Mouse (Mus musculus): Measurements from ENCODE around the gene Eps15. TPM values are rescaled to one million over a fixed set of nuclear protein-coding genes. Genes with fewer than 3 reads are reported as not detected.

Eps15 gene
- 10 to 100 TPM; 45.7 to 51.3 TPM for total RNA-seq (2021)

GRCm38 (mm10) chr4:109279689-109280458 is at the start of gene Eps15:
Gene Eps15 (plus strand): TSS chr4:109280268.
- DNase-seq: peak; percentile 92 to 95
- intact Hi-C loops (cut with DNase I): loop anchor here (2.0 to 5.0 kb wide), 3 partner anchors 78 to 449 kb away; partner anchors contain the start of genes Faf1 and Osbpl9

- no peak for DNase-seq
- intact Hi-C loops (cut with DNase I): no loop called here
Measured at GRCm38 (mm10) chr4:109234185-109234584, 45.9 kb upstream of the Eps15 start, which contains the start of gene Calr4. Gene Calr4 (plus strand): TSS chr4:109234485.

- intact Hi-C loops (cut with DNase I): no loop called here
- no peak for DNase-seq
Measured at GRCm38 (mm10) chr4:109234806-109235350, 45.2 kb upstream of the Eps15 start.

- no peak for DNase-seq
- intact Hi-C loops (cut with DNase I): no loop called here
Measured at GRCm38 (mm10) chr4:109236186-109236879, 43.7 kb upstream of the Eps15 start.

- DNase-seq: peak; percentile 25 to 29
- intact Hi-C loops (cut with DNase I): no loop called here
Measured at GRCm38 (mm10) chr4:109238428-109239268, 41.4 kb upstream of the Eps15 start.

- DNase-seq: no peak
- intact Hi-C loops (cut with DNase I): no loop called here
Measured at GRCm38 (mm10) chr4:109241221-109241620, 38.8 kb upstream of the Eps15 start.

- DNase-seq: peak; percentile 53 to 62
- intact Hi-C loops (cut with DNase I): no loop called here
Measured at GRCm38 (mm10) chr4:109241934-109242333, 38.1 kb upstream of the Eps15 start.

- DNase-seq: no peak
- intact Hi-C loops (cut with DNase I): no loop called here
Measured at GRCm38 (mm10) chr4:109244506-109244905, 35.6 kb upstream of the Eps15 start.

- DNase-seq: no peak
- intact Hi-C loops (cut with DNase I): no loop called here
Measured at GRCm38 (mm10) chr4:109245016-109245620, 35.0 kb upstream of the Eps15 start.

GRCm38 (mm10) chr4:109251605-109252004 is 28.5 kb upstream of the Eps15 start:
- peak in 1 of 2 experiments; percentile 21 for DNase-seq
- intact Hi-C loops (cut with DNase I): no loop called here

GRCm38 (mm10) chr4:109252199-109252598 is 27.9 kb upstream of the Eps15 start:
- intact Hi-C loops (cut with DNase I): no loop called here
- no peak for DNase-seq

- intact Hi-C loops (cut with DNase I): no loop called here
- DNase-seq: peak; percentile 31 to 51
Measured at GRCm38 (mm10) chr4:109253664-109254151, 26.4 kb upstream of the Eps15 start.

GRCm38 (mm10) chr4:109254511-109254910 is 25.6 kb upstream of the Eps15 start:
- DNase-seq: no peak
- intact Hi-C loops (cut with DNase I): no loop called here

GRCm38 (mm10) chr4:109255321-109255720 is 24.7 kb upstream of the Eps15 start:
- DNase-seq: no peak
- intact Hi-C loops (cut with DNase I): no loop called here

- no peak for DNase-seq
- intact Hi-C loops (cut with DNase I): no loop called here
Measured at GRCm38 (mm10) chr4:109255727-109256417, 24.2 kb upstream of the Eps15 start.

GRCm38 (mm10) chr4:109256791-109257190 is 23.3 kb upstream of the Eps15 start:
- DNase-seq: no peak
- intact Hi-C loops (cut with DNase I): no loop called here

GRCm38 (mm10) chr4:109257639-109258038 is 22.4 kb upstream of the Eps15 start:
- DNase-seq: no peak
- intact Hi-C loops (cut with DNase I): no loop called here

GRCm38 (mm10) chr4:109262068-109262467 is 18.0 kb upstream of the Eps15 start:
- no peak for DNase-seq
- intact Hi-C loops (cut with DNase I): no loop called here

GRCm38 (mm10) chr4:109266056-109266455 is 14.0 kb upstream of the Eps15 start:
- DNase-seq: no peak
- intact Hi-C loops (cut with DNase I): no loop called here

Data from heart, postnatal 36 days (tissue).